Mouse (Mus musculus): ENCODE data around the gene Phf23.

GRCm38 (mm10) chr11:69970222-69970621, 25.4 kb upstream of the Phf23 start:
- TF ChIP-seq CTCF (IDR thresholded peaks at IDR 0.05; ENCODE audit: low read depth) (no peak), EP300 (optimal IDR thresholded peaks at IDR 0.05) (no peak)

Data from stomach, postnatal 0 days (tissue).